Mouse (Mus musculus) megakaryocyte, embryonic 14.5 days (primary cell): Measurements from ENCODE around the gene Parm1. TPM values are rescaled to one million over a fixed set of nuclear protein-coding genes. Genes with fewer than 3 reads are reported as not detected.

ENCODE experiments used
- H3K27me3 ChIP-seq: replicated peaks from 2 replicates; pipeline ENCODE3; 2012; ENCODE audit warnings: inconsistent platforms
- H3K36me3 ChIP-seq: replicated peaks from 2 replicates; pipeline ENCODE3; 2012; ENCODE audit warnings: low read length, inconsistent platforms, mixed read lengths
- H3K4me1 ChIP-seq: 2 replicates; pipeline ENCODE4 v1.6.1; 2012; ENCODE audit warnings: inconsistent platforms
- H3K4me3 ChIP-seq: replicated peaks from 2 replicates; pipeline ENCODE3; 2012; ENCODE audit warnings: moderate library complexity, mild to moderate bottlenecking, inconsistent platforms
- H3K9me3 ChIP-seq: 2 replicates; pipeline ENCODE4 v1.6.1; 2012; ENCODE audit warnings: inconsistent platforms
- FLI1 ChIP-seq: IDR thresholded peaks from 2 replicates; pipeline ENCODE4 v1.6.1; 2012; ENCODE audit warnings: low read length, inconsistent platforms, mixed read lengths
- GATA1 ChIP-seq: IDR thresholded peaks from 3 replicates; pipeline ENCODE4 v1.6.1; 2012; ENCODE audit warnings: mixed read lengths, low read length, inconsistent platforms, borderline replicate concordance
- polyA plus RNA-seq: library from polyadenylated mRNA; stranded (reverse); fragments of >175 nt; gene quantifications from 2 replicates; pipeline ENCODE4 v1.2.3, GENCODE M21; 2012; ENCODE audit warnings: low replicate concordance; ENCODE audit not compliant: insufficient read depth

The Parm1 gene
- polyA plus RNA-seq, 1 experiment, result 3.1 TPM

DNA sequence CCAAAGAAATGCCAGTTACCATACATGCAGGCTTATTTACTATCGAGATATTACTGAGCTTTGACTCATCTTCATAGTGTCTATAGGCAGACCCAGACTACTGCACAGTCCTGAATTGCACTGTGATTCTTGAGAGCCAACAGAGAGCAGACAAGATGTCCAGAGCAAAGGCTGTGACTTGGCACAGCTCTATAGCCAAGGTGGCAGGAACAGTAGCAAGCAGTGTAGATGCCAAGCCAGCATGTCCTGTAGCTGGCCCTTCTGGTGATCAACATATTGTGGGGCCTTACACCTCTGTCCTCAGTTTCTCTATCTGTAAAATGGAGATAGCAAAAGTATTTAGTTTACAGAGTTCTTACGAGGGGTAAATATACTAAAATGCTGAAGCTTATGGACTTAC is 89.8 kb downstream of the Parm1 start:
- TF ChIP-seq FLI1 (no peak), GATA1 (no peak)
- no peaks in the 10 kb centered on the region for H3K27me3 ChIP-seq
- peaks cover 8% of the 10 kb centered on the region; the same call in 1 of the 2 replicates for H3K4me1 ChIP-seq
- H3K4me3 ChIP-seq, result no peak overlapping the region
- peaks cover 2% of the 10 kb centered on the region for H3K36me3 ChIP-seq
- H3K9me3 ChIP-seq, result no peaks in the 10 kb centered on the region

DNA sequence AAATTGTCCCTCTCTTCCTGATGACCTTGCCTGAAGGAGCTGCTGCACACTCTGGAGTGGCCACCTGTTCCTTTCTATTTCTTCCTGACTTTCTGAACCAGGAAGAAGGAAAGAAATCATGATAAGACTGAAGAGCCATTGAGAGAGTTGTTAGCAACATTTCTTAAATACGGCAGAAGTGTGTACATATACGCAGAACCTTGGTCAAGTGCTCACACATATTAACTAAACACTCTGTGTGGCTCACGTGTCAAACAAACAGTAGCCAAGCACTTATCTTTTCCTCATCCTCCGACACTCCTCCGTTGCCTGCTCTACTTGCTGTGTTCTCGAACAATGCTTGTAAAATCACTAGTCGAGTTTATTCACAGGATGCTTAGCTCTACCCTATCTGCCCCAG is 90.4 kb downstream of the Parm1 start:
- Histone ChIP-seq H3K36me3 (peaks cover 3% of the 10 kb centered on the region), H3K9me3 (no peaks in the 10 kb centered on the region), H3K4me1 (peaks cover 8% of the 10 kb centered on the region; the same call in 1 of the 2 replicates), H3K27me3 (no peaks in the 10 kb centered on the region), H3K4me3 (no peak overlapping the region)
- no peak for TF ChIP-seq GATA1
- TF ChIP-seq FLI1, result no peak

DNA sequence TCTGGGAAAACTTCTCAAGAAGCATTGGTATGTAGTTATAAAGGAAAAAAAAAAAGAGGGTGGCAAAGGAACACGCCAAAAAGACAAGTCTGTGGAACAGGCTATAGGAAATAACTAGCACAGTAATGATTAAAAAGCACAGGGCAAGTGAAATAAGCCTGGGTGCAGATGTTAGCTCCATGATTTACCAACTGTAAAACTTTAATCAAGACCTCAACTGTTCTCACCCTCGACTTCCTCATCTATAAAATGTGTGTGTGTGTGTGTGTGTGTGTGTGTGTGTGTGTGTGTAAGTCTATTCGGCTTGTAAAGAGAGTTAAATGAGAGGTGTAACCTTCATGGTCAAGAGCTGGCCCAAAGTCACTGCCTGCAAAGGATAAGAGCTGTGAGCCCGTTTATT is 91.6 kb downstream of the Parm1 start:
- H3K4me1 ChIP-seq, result peaks cover 8% of the 10 kb centered on the region; the same call in 1 of the 2 replicates
- H3K9me3 ChIP-seq, result no peaks in the 10 kb centered on the region
- peaks cover 6% of the 10 kb centered on the region for H3K36me3 ChIP-seq
- H3K4me3 ChIP-seq, result no peak overlapping the region
- TF ChIP-seq GATA1, result no peak
- no peak for TF ChIP-seq FLI1
- H3K27me3 ChIP-seq, result no peaks in the 10 kb centered on the region

DNA sequence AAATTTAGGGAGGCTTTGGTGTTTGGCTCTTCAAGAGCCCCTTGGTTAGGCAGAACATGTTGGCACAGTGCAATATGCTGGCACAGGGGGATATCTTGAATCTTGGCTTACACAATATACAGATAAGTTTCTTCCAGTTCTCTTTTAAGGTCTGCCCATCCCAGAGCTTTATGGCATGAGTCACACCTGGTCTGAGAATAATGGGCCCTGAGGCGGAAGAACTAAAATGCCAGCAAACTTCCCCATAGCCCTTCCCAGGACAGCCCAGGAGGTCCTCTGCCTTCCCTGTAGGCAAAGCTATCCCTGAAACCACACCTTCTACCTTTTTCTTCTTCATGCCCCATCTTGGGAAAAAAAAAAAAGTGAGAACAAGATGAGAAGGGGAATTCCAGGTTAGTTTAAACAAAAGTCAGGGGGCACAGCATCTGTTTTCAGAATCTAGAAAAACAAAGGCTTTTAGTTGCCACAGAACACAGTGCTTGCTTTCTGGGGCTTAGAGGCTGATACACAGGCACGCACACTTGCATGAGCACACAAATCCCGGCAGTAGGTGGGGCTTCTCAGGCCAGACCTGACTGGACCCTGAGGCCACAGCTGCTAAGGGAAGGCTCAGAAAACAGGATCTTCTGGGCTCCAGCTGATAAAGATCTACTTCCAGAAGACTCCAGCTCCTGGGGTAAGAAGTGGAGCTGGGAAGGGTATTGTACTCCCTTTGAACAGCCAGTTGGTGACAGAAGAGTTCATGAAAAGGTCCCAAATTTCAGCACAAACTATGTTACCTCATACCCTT is 92.3 kb downstream of the Parm1 start:
- Histone ChIP-seq H3K27me3 (no peaks in the 10 kb centered on the region), H3K4me3 (no peak overlapping the region), H3K9me3 (no peaks in the 10 kb centered on the region), H3K4me1 (peaks cover 8% of the 10 kb centered on the region; the same call in 1 of the 2 replicates), H3K36me3 (peaks cover 6% of the 10 kb centered on the region)
- TF ChIP-seq FLI1 (no peak), GATA1 (no peak)

DNA sequence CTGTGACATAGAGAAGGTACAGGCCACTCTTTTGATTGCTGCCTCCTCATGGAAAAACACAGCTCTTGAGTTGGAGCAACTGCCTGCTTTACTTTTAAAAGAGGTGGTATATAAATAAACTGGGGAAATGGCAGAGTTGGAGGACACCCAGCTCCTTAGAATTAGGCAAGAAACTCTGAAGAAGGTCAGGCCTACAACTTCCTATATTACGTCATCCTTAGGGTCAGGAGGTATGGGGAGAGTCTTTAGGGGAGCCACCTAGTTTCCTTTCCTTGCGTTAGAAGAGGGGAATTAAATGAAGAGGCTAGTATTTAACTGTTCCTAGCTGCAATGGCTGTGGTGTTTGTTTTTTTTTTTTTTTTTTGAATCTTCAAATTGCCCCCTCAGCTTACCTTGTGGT is 93.1 kb downstream of the Parm1 start:
- TF ChIP-seq GATA1, result no peak
- TF ChIP-seq FLI1, result no peak
- H3K4me1 ChIP-seq, result peaks cover 8% of the 10 kb centered on the region; the same call in 1 of the 2 replicates
- H3K9me3 ChIP-seq, result no peaks in the 10 kb centered on the region
- peaks cover 4% of the 10 kb centered on the region for H3K36me3 ChIP-seq
- H3K27me3 ChIP-seq, result no peaks in the 10 kb centered on the region
- no peak overlapping the region for H3K4me3 ChIP-seq

DNA sequence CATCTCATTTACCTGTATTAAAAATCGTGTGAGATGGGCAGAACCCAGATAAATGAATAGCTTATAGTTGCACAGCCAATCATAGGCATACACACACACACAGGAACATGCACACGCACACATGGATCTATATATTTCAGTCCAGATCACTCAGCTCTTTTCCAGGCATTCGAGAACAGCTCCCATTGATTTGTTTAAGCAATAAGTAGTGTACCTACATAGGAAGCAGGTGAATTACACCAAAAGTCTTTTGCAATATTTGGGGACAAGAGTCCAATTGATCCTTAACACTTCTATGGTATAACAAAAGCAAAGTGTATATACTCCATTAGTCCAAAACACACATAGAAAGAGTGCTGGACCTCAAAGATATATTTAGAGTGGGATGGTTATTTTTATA is 94.2 kb downstream of the Parm1 start:
- Histone ChIP-seq H3K27me3 (no peaks in the 10 kb centered on the region), H3K4me3 (no peak overlapping the region), H3K36me3 (peaks cover 6% of the 10 kb centered on the region), H3K4me1 (peaks cover 8% of the 10 kb centered on the region; the same call in 1 of the 2 replicates), H3K9me3 (no peaks in the 10 kb centered on the region)
- TF ChIP-seq GATA1, result no peak
- no peak for TF ChIP-seq FLI1

DNA sequence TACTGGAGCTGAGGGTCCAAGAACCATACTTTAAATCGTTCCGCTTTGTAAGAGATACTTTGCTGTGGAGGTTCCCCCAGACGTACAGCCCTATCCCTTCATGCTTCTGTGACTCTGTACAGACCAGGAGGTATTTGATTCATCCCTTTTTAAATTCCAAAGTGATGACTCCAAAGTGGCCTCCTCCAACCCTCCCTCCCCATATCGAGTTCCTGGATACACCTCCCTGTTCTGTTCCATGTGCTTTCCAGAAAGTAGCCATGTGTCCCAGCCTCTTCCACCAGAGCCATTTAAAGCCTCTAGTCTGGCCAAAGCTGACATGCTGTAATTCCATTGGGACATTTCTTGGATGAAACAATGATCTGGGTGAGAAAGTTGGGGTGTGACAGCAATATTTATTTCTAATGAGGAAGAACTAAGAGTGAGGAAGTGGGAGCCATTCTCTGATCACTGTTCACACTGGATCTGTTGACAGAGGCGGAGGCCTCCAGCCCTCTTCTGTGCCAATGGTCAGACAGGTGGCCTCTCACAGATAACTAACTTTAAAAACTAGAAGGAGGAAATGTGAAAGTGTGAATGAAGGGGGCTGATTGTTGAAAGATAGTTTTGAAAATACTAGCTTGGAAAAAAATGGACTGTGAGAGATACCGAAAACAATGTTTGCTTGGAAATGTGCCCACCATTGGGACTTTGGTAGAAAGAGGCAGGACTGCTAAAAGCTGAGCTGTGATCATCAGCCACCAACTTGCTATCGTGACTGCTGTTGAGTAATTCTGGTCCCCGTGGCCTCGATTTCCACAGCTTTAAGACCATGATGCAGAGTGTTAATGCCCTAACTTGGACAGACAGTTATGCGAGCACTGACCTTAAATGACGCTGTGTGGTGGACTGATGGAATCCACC is 100.2 kb downstream of the Parm1 start:
- H3K9me3 ChIP-seq, result no peaks in the 10 kb centered on the region
- no peaks in the 10 kb centered on the region for H3K27me3 ChIP-seq
- no peak overlapping the region for H3K4me3 ChIP-seq
- H3K4me1 ChIP-seq, result peaks cover 12% of the 10 kb centered on the region
- peaks cover 6% of the 10 kb centered on the region for H3K36me3 ChIP-seq
- TF ChIP-seq FLI1 (no peak), GATA1 (no peak)

DNA sequence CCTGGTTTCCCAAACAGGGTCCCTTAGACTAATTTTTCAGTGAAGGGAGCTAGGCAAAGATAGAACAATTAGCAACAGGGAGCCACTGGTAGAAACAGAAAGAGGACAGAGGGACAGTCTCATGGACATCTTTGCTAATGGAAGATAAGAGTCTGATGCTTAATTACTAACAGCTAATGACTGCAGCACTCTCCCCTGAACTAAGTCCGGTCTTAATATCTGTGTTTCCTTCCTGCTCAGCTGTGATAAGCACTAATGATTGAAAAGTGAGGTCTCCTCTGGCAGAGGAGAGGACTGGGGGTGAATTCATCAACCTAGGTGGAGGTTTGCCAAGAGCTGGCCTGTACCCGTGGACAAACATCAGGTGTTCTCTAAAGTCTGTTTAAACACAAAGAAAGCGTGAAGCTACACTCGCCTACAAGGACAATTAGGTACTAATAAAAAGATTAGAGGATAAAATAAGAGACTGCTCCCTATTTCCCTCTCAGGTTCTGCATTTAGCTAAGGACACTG is 101.3 kb downstream of the Parm1 start:
- TF ChIP-seq GATA1 (no peak), FLI1 (no peak)
- no peaks in the 10 kb centered on the region for H3K9me3 ChIP-seq
- no peak overlapping the region for H3K4me3 ChIP-seq
- peaks cover 12% of the 10 kb centered on the region for H3K4me1 ChIP-seq
- H3K36me3 ChIP-seq, result peaks cover 4% of the 10 kb centered on the region
- H3K27me3 ChIP-seq, result no peaks in the 10 kb centered on the region

DNA sequence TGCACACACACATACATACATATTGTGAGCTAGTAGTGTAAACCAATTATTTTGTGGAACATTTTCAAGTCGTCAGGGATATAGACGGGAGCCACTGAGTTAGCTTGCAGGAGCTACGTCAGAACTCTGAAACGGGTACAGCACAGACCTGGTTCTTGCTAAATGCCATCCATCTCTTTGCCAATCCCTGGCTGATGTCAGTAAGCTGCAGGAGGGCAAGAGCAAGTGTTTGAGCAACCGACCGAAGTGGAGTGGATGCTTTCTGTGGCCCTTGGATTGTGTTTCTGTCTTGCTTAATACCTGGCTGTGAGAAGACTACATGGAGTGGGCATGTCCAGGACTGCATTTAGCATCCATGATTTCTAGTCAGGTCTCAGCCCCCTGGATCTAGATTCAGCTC is 103.8 kb downstream of the Parm1 start:
- Histone ChIP-seq H3K9me3 (no peaks in the 10 kb centered on the region), H3K4me3 (no peak overlapping the region), H3K36me3 (peaks cover 5% of the 10 kb centered on the region), H3K27me3 (no peaks in the 10 kb centered on the region), H3K4me1 (peaks cover 12% of the 10 kb centered on the region)
- TF ChIP-seq FLI1, result no peak
- TF ChIP-seq GATA1, result no peak
